Mouse (Mus musculus) spleen, adult 2 months (tissue): ENCODE measurements at regions not wholly inside any gene's neighbourhood (a gene's known extent, or its start where the extent isn't known, plus 50 kb on each side); places are given as distances from the start of the nearest gene placed in this dataset.

Source experiments
- CTCF ChIP-seq: fragments of 200-500 bp; IDR thresholded peaks from 2 replicates; pipeline ENCODE4 v1.5.1; 2011; ENCODE audit warnings: mild to moderate bottlenecking, inconsistent platforms; ENCODE audit not compliant: insufficient read depth, insufficient read length, insufficient replicate concordance; ENCODE audit errors: extremely low read depth
- POLR2A ChIP-seq: fragments of 200-500 bp; IDR thresholded peaks from 2 replicates; pipeline ENCODE4 v1.6.1; 2011; ENCODE audit warnings: low read depth, low read length, inconsistent platforms

- TF ChIP-seq CTCF = no peak
- no peak for TF ChIP-seq POLR2A
Measured at GRCm38 (mm10) chr2:115250019-115250807, 331.3 kb upstream of the BC052040 start.
